Mouse (Mus musculus): ENCODE measurements around the gene H2-Ab1. TPM values are rescaled to one million over a fixed set of nuclear protein-coding genes. Genes with fewer than 3 reads are reported as not detected.

H2-Ab1 gene
- polyA plus RNA-seq (2017; shearing (Covaris generic)): 31.4 TPM

GRCm38 (mm10) chr17:34257594-34258375 is at the start of gene H2-Ab1:
H2-Ab1 (plus strand) TSS chr17:34257689.

GRCm38 (mm10) chr17:34238706-34239105 is 18.8 kb upstream of the H2-Ab1 start, which contains the start of gene H2-Ob:
H2-Ob (plus strand) TSS chr17:34238903.

DNA sequence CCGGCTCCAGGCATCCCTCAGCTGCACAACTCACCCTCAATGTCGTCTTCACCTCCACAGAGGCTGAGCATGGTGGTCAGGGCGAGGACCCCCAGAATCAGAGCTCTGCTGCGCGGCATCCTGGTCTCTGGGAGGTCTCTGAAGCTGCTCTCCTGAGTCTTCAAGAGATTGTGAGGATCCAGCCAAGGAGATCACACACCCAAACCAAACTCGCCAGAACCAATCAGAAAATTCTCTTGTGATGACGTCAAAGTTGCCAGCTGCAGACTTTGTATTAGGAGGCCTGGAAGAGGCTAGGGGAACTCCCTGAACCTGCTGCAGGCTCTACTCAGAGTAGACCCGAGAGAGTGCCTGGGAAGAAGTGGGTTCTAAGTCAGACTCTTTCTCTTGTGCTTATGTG is 30.2 kb downstream of the H2-Ab1 start, which contains the start of gene H2-Aa:
Gene H2-Aa, minus strand, starts transcription at position 176 of the 400 bp plus-strand sequence.

GRCm38 (mm10) chr17:34305380-34306030 is 48.0 kb downstream of the H2-Ab1 start, which contains the start of gene H2-Eb1:
H2-Eb1 (plus strand) TSS chr17:34305867.

Other genes starting within 250 kb of the H2-Ab1 start
- gene Ring1, start 233.0 kb upstream of the H2-Ab1 start, polyA plus RNA-seq (2017; shearing (Covaris generic)): 21.4 TPM
- gene H2-Ke6, start 229.6 kb upstream of the H2-Ab1 start, polyA plus RNA-seq (2017; shearing (Covaris generic)): 41.5 TPM
- 132 TPM for gene Slc39a7, start 226.0 kb upstream of the H2-Ab1 start, polyA plus RNA-seq (2017; shearing (Covaris generic))
- 22.6 TPM for gene Rxrb, start 225.9 kb upstream of the H2-Ab1 start, polyA plus RNA-seq (2017; shearing (Covaris generic))
- 3.3 TPM for gene Col11a2, start 218.3 kb upstream of the H2-Ab1 start, polyA plus RNA-seq (2017; shearing (Covaris generic))
- gene H2-Oa, start 165.3 kb upstream of the H2-Ab1 start, polyA plus RNA-seq (2017; shearing (Covaris generic)): 34.3 TPM
- gene H2-DMa, start 138.1 kb upstream of the H2-Ab1 start, polyA plus RNA-seq (2017; shearing (Covaris generic)): 108 TPM
- gene Brd2, start 135.1 kb upstream of the H2-Ab1 start, polyA plus RNA-seq (2017; shearing (Covaris generic)): 142 TPM
- 5.1 TPM for gene H2-DMb2, start 114.4 kb upstream of the H2-Ab1 start, polyA plus RNA-seq (2017; shearing (Covaris generic))
- 4.3 TPM for gene H2-DMb1, start 104.6 kb upstream of the H2-Ab1 start, polyA plus RNA-seq (2017; shearing (Covaris generic))
- gene Tap1, start 70.1 kb upstream of the H2-Ab1 start, polyA plus RNA-seq (2017; shearing (Covaris generic)): 516 TPM
- gene Psmb9, start 69.9 kb upstream of the H2-Ab1 start, polyA plus RNA-seq (2017; shearing (Covaris generic)): 713 TPM
- gene Psmb8, start 60.0 kb upstream of the H2-Ab1 start, polyA plus RNA-seq (2017; shearing (Covaris generic)): 1,545 TPM
- 455 TPM for gene Tap2, start 54.2 kb upstream of the H2-Ab1 start, polyA plus RNA-seq (2017; shearing (Covaris generic))
- 78.8 TPM for gene H2-Ob, start 18.8 kb upstream of the H2-Ab1 start, polyA plus RNA-seq (2017; shearing (Covaris generic))
- gene H2-Aa, start 30.1 kb downstream of the H2-Ab1 start, polyA plus RNA-seq (2017; shearing (Covaris generic)): 20.8 TPM
- gene H2-Eb1, start 48.2 kb downstream of the H2-Ab1 start, polyA plus RNA-seq (2017; shearing (Covaris generic)): 18.7 TPM
- gene H2-Eb2, start 68.0 kb downstream of the H2-Ab1 start, polyA plus RNA-seq (2017; shearing (Covaris generic)): 0.11 TPM
- 0.39 TPM for gene Btnl2, start 97.1 kb downstream of the H2-Ab1 start, polyA plus RNA-seq (2017; shearing (Covaris generic))
- not detected for gene Btnl1, start 119.4 kb downstream of the H2-Ab1 start, polyA plus RNA-seq (2017; shearing (Covaris generic))
- 0.27 TPM for gene BC051142, start 141.1 kb downstream of the H2-Ab1 start, polyA plus RNA-seq (2017; shearing (Covaris generic))
- 0.48 TPM for gene Btnl4, start 219.6 kb downstream of the H2-Ab1 start, polyA plus RNA-seq (2017; shearing (Covaris generic))